Mouse (Mus musculus) embryonic facial prominence, embryonic 13.5 days (tissue): ENCODE measurements at regions not wholly inside any gene's neighbourhood (a gene's known extent, or its start where the extent isn't known, plus 50 kb on each side); places are given as distances from the start of the nearest gene placed in this dataset.

Experiments
- ATAC-seq: fragments of 200-750 bp; cut with Nextera tagmentation; 2 replicates; pipeline ENCODE4 v1.8.0; 2017; ENCODE audit warnings: low read depth; ENCODE audit not compliant: insufficient number of reproducible peaks, insufficient read depth, low FRiP score, low TSS enrichment
- H3K27ac ChIP-seq: fragments of 300-500 bp; sonication (generic); 2 replicates; pipeline ENCODE4 v1.5.1; 2015; ENCODE audit warnings: moderate library complexity, mild to moderate bottlenecking, inconsistent platforms
- H3K27me3 ChIP-seq: fragments of 300-500 bp; sonication (generic); 2 replicates; pipeline ENCODE4 v1.6.1; 2015; ENCODE audit warnings: mild to moderate bottlenecking, inconsistent platforms
- H3K36me3 ChIP-seq: fragments of 300-500 bp; sonication (generic); 2 replicates; pipeline ENCODE4 v1.6.1; 2015; ENCODE audit warnings: mild to moderate bottlenecking, inconsistent platforms
- H3K4me1 ChIP-seq: fragments of 300-500 bp; sonication (generic); 2 replicates; pipeline ENCODE4 v1.6.1; 2015; ENCODE audit warnings: inconsistent platforms
- H3K4me2 ChIP-seq: fragments of 300-500 bp; sonication (generic); 2 replicates; pipeline ENCODE4 v1.6.1; 2015; ENCODE audit warnings: moderate library complexity, mild to moderate bottlenecking, inconsistent platforms
- H3K4me3 ChIP-seq: fragments of 300-500 bp; sonication (generic); 2 replicates; pipeline ENCODE4 v1.5.1; 2015; ENCODE audit warnings: mild to moderate bottlenecking, inconsistent platforms
- H3K9ac ChIP-seq: fragments of 300-500 bp; sonication (generic); 2 replicates; pipeline ENCODE4 v1.6.1; 2015; ENCODE audit warnings: mild to moderate bottlenecking, inconsistent platforms
- H3K9me3 ChIP-seq: fragments of 300-500 bp; sonication (generic); 2 replicates; pipeline ENCODE4 v1.6.1; 2016; ENCODE audit warnings: inconsistent platforms
- WGBS: fragments of 180-500 bp; shearing (Covaris S2); methylation state at CpG from one replicate; pipeline ENCODE4 v1.1.7; 2015; ENCODE audit warnings: mixed read lengths; 5-methylcytosine and 5-hydroxymethylcytosine counted together

DNA sequence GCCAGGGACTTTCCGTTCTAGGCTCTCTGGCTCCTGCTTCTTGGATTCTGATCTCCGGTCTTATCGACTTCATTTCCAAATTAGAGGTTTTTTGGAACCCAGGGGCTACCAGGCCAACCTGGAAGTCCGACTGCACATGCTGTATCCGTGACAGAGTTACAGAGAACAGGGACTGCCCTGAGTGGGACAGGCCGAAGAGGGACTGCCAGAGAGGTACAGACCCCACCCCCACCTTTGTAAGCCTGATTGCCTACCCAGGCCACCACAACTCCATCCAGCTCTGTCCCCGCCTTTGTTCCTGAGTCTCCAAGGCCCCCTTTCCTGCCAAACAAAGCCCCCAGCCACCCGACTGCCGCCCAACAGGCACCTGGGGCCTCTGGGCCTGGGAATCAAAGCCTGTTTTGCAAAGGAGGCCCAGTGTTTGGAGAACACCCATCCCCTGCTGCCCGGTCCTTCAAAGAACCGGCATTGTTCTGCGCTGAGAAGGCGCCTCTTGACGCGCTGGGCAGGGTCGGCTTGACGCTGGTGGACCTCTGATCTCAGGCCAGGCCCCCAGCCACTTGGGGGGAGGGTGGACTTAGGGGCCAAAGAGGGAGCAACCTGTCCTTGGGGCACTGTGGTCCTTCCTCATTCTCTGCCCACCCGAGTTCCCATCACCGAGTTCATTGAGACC is 64.4 kb upstream of the Slc2a1 start:
- H3K36me3 ChIP-seq: no peaks in the 10 kb centered on the region
- no peaks in the 10 kb centered on the region for H3K27me3 ChIP-seq
- H3K4me2 ChIP-seq: no peak overlapping the region
- no peak overlapping the region for H3K27ac ChIP-seq
- H3K4me1 ChIP-seq: no peaks in the 10 kb centered on the region
- WGBS: 34% methylated on average over 19 of the region's 19 CpGs
- ATAC-seq: no peak
- no peak overlapping the region for H3K4me3 ChIP-seq
- no peaks in the 10 kb centered on the region for H3K9me3 ChIP-seq
- H3K9ac ChIP-seq: no peak overlapping the region

- no peak for ATAC-seq
- Histone ChIP-seq H3K27ac (no peak overlapping the region), H3K9me3 (no peaks in the 10 kb centered on the region), H3K9ac (no peak overlapping the region), H3K4me3 (no peak overlapping the region), H3K27me3 (no peaks in the 10 kb centered on the region), H3K36me3 (no peaks in the 10 kb centered on the region), H3K4me2 (no peak overlapping the region), H3K4me1 (no peaks in the 10 kb centered on the region)
- 86% methylated on average over 13 of the region's 13 CpGs for WGBS
Observed at GRCm38 (mm10) chr4:119044836-119045235, 63.7 kb upstream of the Slc2a1 start.

DNA sequence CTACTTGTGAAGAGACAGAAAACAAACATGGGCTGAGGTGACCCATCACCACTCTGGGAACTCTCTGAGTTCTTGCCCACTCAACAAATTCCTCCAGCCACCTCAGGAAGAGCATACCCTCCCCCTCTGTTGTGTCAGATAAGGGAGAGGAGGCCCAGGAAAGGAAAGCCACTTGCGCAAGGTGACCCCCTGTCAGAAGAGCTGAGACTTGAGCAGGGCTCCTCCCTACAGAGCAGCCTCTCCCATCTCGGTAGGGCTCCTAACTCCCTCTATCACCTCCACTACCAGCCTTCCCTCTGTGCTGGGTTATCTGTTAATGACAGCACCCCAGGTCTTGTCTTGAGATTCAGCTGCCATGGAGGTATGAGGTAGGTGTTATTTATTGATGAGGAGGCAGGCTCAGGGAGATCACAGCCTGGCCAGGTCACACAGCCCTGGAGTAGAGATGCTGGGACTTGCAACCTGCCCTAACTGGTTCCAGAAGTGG is 57.6 kb upstream of the Slc2a1 start:
- Histone ChIP-seq H3K9ac (no peak overlapping the region), H3K4me2 (no peak overlapping the region), H3K4me1 (no peaks in the 10 kb centered on the region), H3K4me3 (no peak overlapping the region), H3K27me3 (no peaks in the 10 kb centered on the region), H3K9me3 (no peaks in the 10 kb centered on the region), H3K36me3 (no peaks in the 10 kb centered on the region), H3K27ac (no peak overlapping the region)
- 62% methylated on average over 2 of the region's 2 CpGs for WGBS
- ATAC-seq: no peak

- ATAC-seq: no peak
- Histone ChIP-seq H3K4me1 (no peaks in the 10 kb centered on the region), H3K27ac (no peak overlapping the region), H3K9ac (no peak overlapping the region), H3K4me3 (no peak overlapping the region), H3K4me2 (no peak overlapping the region), H3K36me3 (no peaks in the 10 kb centered on the region), H3K27me3 (no peaks in the 10 kb centered on the region), H3K9me3 (no peaks in the 10 kb centered on the region)
- WGBS: 80% methylated on average over 3 of the region's 3 CpGs
Observed at GRCm38 (mm10) chr4:119052537-119052936, 56.0 kb upstream of the Slc2a1 start.

DNA sequence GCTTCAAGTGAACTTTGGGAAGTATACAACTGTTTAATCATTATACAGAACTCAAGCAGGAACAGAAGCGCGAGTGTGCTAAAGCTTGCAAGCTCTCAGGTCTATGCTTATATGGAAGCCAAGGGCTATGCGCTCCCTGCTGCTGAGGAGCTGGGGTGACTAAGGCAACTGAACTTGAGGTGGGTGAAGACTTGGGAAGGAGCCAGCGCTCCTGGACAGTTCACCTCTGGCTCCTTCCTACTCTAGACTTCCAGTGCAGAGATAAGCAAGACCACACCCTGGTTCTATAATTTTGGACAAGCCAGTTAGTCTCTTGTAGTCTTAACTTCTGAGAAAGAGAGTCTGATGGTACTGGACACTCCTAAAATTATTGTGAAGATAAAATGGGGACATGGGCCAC is 55.3 kb upstream of the Slc2a1 start:
- no peaks in the 10 kb centered on the region for H3K9me3 ChIP-seq
- H3K4me1 ChIP-seq: no peaks in the 10 kb centered on the region
- no peak for ATAC-seq
- whole genome bisulfite sequencing: 88% methylated on average over 4 of the region's 4 CpGs
- H3K4me2 ChIP-seq: no peak overlapping the region
- no peak overlapping the region for H3K4me3 ChIP-seq
- H3K9ac ChIP-seq: no peak overlapping the region
- H3K36me3 ChIP-seq: no peaks in the 10 kb centered on the region
- H3K27ac ChIP-seq: no peak overlapping the region
- no peaks in the 10 kb centered on the region for H3K27me3 ChIP-seq

DNA sequence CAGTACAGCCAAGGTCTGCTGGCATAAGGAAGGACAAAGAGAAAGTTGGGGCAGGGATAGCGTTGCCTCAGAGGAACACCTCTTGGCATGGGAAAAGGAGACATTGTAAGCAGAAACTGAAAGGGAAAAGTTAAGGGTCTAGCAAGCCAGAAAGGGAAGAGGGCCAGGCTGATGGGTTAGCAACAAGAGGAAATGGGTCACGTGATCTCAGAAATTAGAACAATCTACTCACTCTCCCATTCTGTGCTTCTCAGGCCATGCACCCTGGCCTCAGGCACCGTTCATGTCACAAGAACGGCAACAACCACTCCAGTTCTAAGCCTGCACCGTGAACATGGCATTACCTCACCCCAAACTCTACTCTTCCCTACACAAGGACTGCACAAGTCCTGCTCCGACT is 54.8 kb upstream of the Slc2a1 start:
- Histone ChIP-seq H3K36me3 (no peaks in the 10 kb centered on the region), H3K27ac (no peak overlapping the region), H3K9ac (no peak overlapping the region), H3K4me2 (no peak overlapping the region), H3K9me3 (no peaks in the 10 kb centered on the region), H3K27me3 (no peaks in the 10 kb centered on the region), H3K4me3 (no peak overlapping the region), H3K4me1 (no peaks in the 10 kb centered on the region)
- 80% methylated on average over 6 of the region's 6 CpGs for WGBS
- no peak for ATAC-seq

DNA sequence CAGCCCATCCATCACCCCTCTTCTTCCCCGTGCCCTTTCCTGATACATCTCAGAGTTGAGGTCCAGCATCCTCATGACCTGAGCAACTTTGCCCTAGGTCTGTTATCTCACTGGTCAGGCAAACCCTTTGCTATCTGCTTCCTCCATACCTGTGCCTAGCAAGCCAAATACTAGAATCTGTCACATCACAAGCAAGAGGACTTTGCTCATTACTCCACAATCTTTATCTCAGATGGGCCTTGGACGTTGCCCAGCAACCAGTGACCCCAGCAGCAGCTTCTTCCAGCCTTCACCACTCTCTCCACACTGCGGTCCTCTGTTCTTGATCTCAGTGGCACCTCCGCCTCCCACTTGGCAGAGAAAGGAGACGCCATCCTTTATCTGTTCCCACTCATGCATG is 54.4 kb upstream of the Slc2a1 start:
- H3K36me3 ChIP-seq: no peaks in the 10 kb centered on the region
- H3K4me3 ChIP-seq: no peak overlapping the region
- no peak overlapping the region for H3K4me2 ChIP-seq
- no peaks in the 10 kb centered on the region for H3K9me3 ChIP-seq
- H3K9ac ChIP-seq: no peak overlapping the region
- no peak overlapping the region for H3K27ac ChIP-seq
- no peak for ATAC-seq
- 85% methylated on average over 5 of the region's 5 CpGs for WGBS
- no peaks in the 10 kb centered on the region for H3K4me1 ChIP-seq
- H3K27me3 ChIP-seq: no peaks in the 10 kb centered on the region

GRCm38 (mm10) chr4:119057191-119057590 is 51.3 kb upstream of the Slc2a1 start:
- H3K36me3 ChIP-seq: no peaks in the 10 kb centered on the region
- no peaks in the 10 kb centered on the region for H3K9me3 ChIP-seq
- ATAC-seq: no peak
- no peak overlapping the region for H3K9ac ChIP-seq
- H3K4me2 ChIP-seq: no peak overlapping the region
- H3K27me3 ChIP-seq: no peaks in the 10 kb centered on the region
- WGBS: 80% methylated on average over 6 of the region's 6 CpGs
- H3K4me1 ChIP-seq: no peaks in the 10 kb centered on the region
- H3K4me3 ChIP-seq: no peak overlapping the region
- no peak overlapping the region for H3K27ac ChIP-seq

GRCm38 (mm10) chr4:119057826-119058225 is 50.7 kb upstream of the Slc2a1 start:
- Histone ChIP-seq H3K4me2 (no peak overlapping the region), H3K9ac (no peak overlapping the region), H3K27ac (no peak overlapping the region), H3K27me3 (no peaks in the 10 kb centered on the region), H3K4me1 (no peaks in the 10 kb centered on the region), H3K4me3 (no peak overlapping the region), H3K9me3 (no peaks in the 10 kb centered on the region), H3K36me3 (no peaks in the 10 kb centered on the region)
- no peak for ATAC-seq
- WGBS: 74% methylated on average over 1 of the region's 1 CpGs
